In genomic region chr5:146759159-146759558, GRCm38 (mm10) we compare ENCODE assay signal across 22 mouse cellular contexts. TPM values are rescaled to one million over a fixed set of nuclear protein-coding genes. Genes with fewer than 3 reads are reported as not detected.
DNase-seq lines count a peak whose midpoint lies in the region; ATAC-seq lines count a peak whose summit lies in the region.
"Had no signal": no experiment of that assay in that cellular context is flagged by ENCODE, and none has a peak within 500 bp of the region (broad histone marks: within the 10 kb centered on the region; RNA-seq: fewer than 3 reads in every experiment).

No protein-coding gene starts in this region.

- no peak for ATAC-seq in activated CD4-positive, CD25-positive, alpha-beta regulatory T cell, adult 4 months
- ATAC-seq: forebrain, embryonic 13.5 days; liver, postnatal 0 days; midbrain, embryonic 15.5 days; Patski had no signal

- peak; percentile 42 for DNase-seq in kidney, adult 18-20 months
- DNase-seq in kidney, postnatal 14 days, result no peak
- peak; percentile 68 for DNase-seq in kidney, adult 9 months
- peak; percentile 67 to 78 for DNase-seq in kidney, postnatal 25 days
- no peak for DNase-seq in right cerebral cortex, postnatal 4 days
- DNase-seq in lung, postnatal 4 days, result no peak
- DNase-seq: adrenal gland, postnatal 14 days; cerebellum, adult 11 months; cerebellum, adult 9-10 months; cerebellum, postnatal 36 days; gastrocnemius, postnatal 25 days; heart, adult 11 months; heart, postnatal 4 days; layer of hippocampus, adult 9-11 months; liver, postnatal 0 days; lung, postnatal 36 days; thymus, adult 2 months; thymus, postnatal 36 days had no signal

RNA-seq across cellular contexts. Expression of gene Usp12, which starts 35.6 kb away (rescaled TPM):
- polyA plus RNA-seq in activated CD4-positive, CD25-positive, alpha-beta regulatory T cell, adult 4 months (2017; shearing (Covaris generic)), result 1 to 10 TPM; 4.6 to 4.8 TPM

Comparison
In these comparisons a context has a peak if more than half of its experiments do, and no peak if none do; other contexts are left out.
1. DNase-seq: peak in kidney, adult 18-20 months (single experiment), kidney, adult 9 months (single experiment) and kidney, postnatal 25 days (2 of 2); none in kidney, postnatal 14 days (single experiment), right cerebral cortex, postnatal 4 days (single experiment) and lung, postnatal 4 days (0 of 2).